Mouse (Mus musculus): Measurements from ENCODE around the gene Mtcl1. TPM values are rescaled to one million over a fixed set of nuclear protein-coding genes. Genes with fewer than 3 reads are reported as not detected.

The Mtcl1 gene
- polyA plus RNA-seq, 1 experiment from 2014 or later: 35.0 TPM

- WGBS: 1% methylated on average over 14 of the region's 14 CpGs
- Histone ChIP-seq H3K4me2 (replicated peaks) (peak overlapping the region; percentile 50), H3K4me3 (0 out of 2 replicates have a peak overlapping the region, but pooled peaks have one; percentile 3), H3K9me3 (no peaks in the 10 kb centered on the region), H3K4me1 (peaks cover 40% of the 10 kb centered on the region), H3K9ac (no peak overlapping the region), H3K36me3 (no peaks in the 10 kb centered on the region), H3K27me3 (replicated peaks) (peaks cover 12% of the 10 kb centered on the region; the same call in 1 of the 2 replicates), H3K27ac (peak overlapping the region; percentile 21)
- ATAC-seq (ENCODE audit: low FRiP score, low read depth): peak; percentile 84
These were observed 32.7 kb downstream of the Mtcl1 start for GRCm38 (mm10) chr17:66416841-66417313.

GRCm38 (mm10) chr17:66416436-66416835, 33.1 kb downstream of the Mtcl1 start:
- WGBS: 35% methylated on average over 7 of the region's 7 CpGs
- peaks cover 43% of the 10 kb centered on the region for H3K4me1 ChIP-seq
- peak overlapping the region; percentile 21; the same call in 1 of the 2 replicates for H3K27ac ChIP-seq
- H3K36me3 ChIP-seq: no peaks in the 10 kb centered on the region
- H3K4me3 ChIP-seq: no peak overlapping the region
- peaks cover 12% of the 10 kb centered on the region; the same call in 1 of the 2 replicates for H3K27me3 ChIP-seq (replicated peaks)
- no peaks in the 10 kb centered on the region for H3K9me3 ChIP-seq
- ATAC-seq (ENCODE audit: low FRiP score, low read depth): no peak
- H3K9ac ChIP-seq: no peak overlapping the region
- peak overlapping the region; percentile 50 for H3K4me2 ChIP-seq (replicated peaks)

GRCm38 (mm10) chr17:66414331-66414730, 35.2 kb downstream of the Mtcl1 start:
- Histone ChIP-seq H3K4me2 (replicated peaks) (no peak overlapping the region), H3K9ac (no peak overlapping the region), H3K27ac (no peak overlapping the region), H3K4me1 (peaks cover 50% of the 10 kb centered on the region), H3K36me3 (no peaks in the 10 kb centered on the region), H3K4me3 (no peak overlapping the region), H3K27me3 (replicated peaks) (peaks cover 12% of the 10 kb centered on the region; the same call in 1 of the 2 replicates), H3K9me3 (no peaks in the 10 kb centered on the region)
- no peak for ATAC-seq (ENCODE audit: low FRiP score, low read depth)
- 89% methylated on average over 1 of the region's 1 CpGs for WGBS

GRCm38 (mm10) chr17:66412155-66412970, 37.2 kb downstream of the Mtcl1 start:
- peak overlapping the region; percentile 22 for H3K27ac ChIP-seq
- peak overlapping the region; percentile 3 for H3K4me2 ChIP-seq (replicated peaks)
- peak; percentile 56; the same call in 1 of the 2 replicates for ATAC-seq (ENCODE audit: low FRiP score, low read depth)
- no peak overlapping the region for H3K4me3 ChIP-seq
- H3K9me3 ChIP-seq: no peaks in the 10 kb centered on the region
- H3K4me1 ChIP-seq: peaks cover 45% of the 10 kb centered on the region
- H3K27me3 ChIP-seq (replicated peaks): 0 out of 2 replicates have a peak, but pooled peaks cover 6% of the 10 kb centered on the region
- WGBS: 15% methylated on average over 12 of the region's 12 CpGs
- H3K9ac ChIP-seq: no peak overlapping the region
- no peaks in the 10 kb centered on the region for H3K36me3 ChIP-seq

DNA sequence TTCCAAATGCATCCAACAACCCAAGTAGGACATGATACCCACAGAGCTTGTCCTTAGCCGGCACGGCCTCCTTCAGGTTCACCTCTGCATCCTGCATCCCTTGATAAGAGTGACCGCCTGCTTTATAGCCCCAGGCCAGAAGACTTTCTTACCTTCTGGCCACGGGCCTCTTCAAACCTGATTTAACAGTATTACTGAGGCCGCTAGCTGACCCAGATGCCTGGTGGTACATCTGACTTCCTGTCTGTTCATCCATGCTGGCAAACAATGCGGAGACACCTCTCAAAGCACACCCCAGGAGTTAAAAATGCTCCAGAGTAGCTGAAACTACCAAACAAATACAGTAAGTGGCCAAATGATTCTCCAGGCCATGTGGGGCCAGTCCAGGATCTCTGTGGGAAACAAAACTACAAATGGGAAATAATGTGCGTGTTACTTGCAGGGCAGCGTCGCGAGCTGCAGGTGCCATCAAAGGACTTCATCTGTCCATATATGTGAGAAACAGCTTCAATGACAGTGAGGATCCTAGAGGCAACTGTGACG, 38.6 kb downstream of the Mtcl1 start:
- no peaks in the 10 kb centered on the region for H3K36me3 ChIP-seq
- no peak overlapping the region for H3K9ac ChIP-seq
- H3K4me3 ChIP-seq: no peak overlapping the region
- no peak overlapping the region for H3K4me2 ChIP-seq (replicated peaks)
- 0 out of 2 replicates have a peak, but pooled peaks cover 6% of the 10 kb centered on the region for H3K27me3 ChIP-seq (replicated peaks)
- no peak overlapping the region for H3K27ac ChIP-seq
- peaks cover 39% of the 10 kb centered on the region for H3K4me1 ChIP-seq
- WGBS: 90% methylated on average over 11 of the region's 11 CpGs
- H3K9me3 ChIP-seq: no peaks in the 10 kb centered on the region
- no peak for ATAC-seq (ENCODE audit: low FRiP score, low read depth)

GRCm38 (mm10) chr17:66409070-66409605, 40.4 kb downstream of the Mtcl1 start:
- WGBS: 80% methylated on average over 9 of the region's 9 CpGs
- no peak for ATAC-seq (ENCODE audit: low FRiP score, low read depth)

DNA sequence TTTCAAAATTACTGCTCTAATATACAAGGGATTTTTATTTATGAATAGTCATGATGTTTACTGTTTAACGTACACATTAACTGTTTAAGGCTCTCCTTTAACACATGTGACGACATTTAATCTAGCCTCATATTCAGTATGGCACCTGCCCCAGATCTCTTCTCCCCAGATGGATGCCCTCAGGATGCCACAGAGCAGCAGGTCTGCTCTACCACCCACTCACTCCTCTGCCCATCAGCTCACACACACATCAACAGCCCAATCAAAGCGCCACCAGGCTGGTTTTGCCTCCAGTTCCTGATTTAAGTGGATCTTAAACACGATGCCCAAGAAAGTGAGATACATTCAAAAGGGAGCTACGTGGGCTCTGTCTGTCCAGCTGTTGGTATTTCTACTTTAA, 41.1 kb downstream of the Mtcl1 start:
- no peak overlapping the region for H3K9ac ChIP-seq
- no peak overlapping the region for H3K4me3 ChIP-seq
- peaks cover 51% of the 10 kb centered on the region for H3K4me1 ChIP-seq
- no peaks in the 10 kb centered on the region for H3K9me3 ChIP-seq
- no peaks in the 10 kb centered on the region for H3K27me3 ChIP-seq (replicated peaks)
- H3K4me2 ChIP-seq (replicated peaks): no peak overlapping the region
- H3K36me3 ChIP-seq: no peaks in the 10 kb centered on the region
- ATAC-seq (ENCODE audit: low FRiP score, low read depth): no peak
- no peak overlapping the region for H3K27ac ChIP-seq
- whole genome bisulfite sequencing: 93% methylated on average over 5 of the region's 5 CpGs

More at GRCm38 (mm10) chr17:66409070-66409605, 40.4 kb downstream of the Mtcl1 start:
- Histone ChIP-seq H3K9me3 (no peaks in the 10 kb centered on the region), H3K4me3 (no peak overlapping the region), H3K36me3 (no peaks in the 10 kb centered on the region), H3K9ac (no peak overlapping the region), H3K27me3 (replicated peaks) (no peaks in the 10 kb centered on the region), H3K27ac (no peak overlapping the region), H3K4me1 (peaks cover 51% of the 10 kb centered on the region), H3K4me2 (replicated peaks) (no peak overlapping the region)

- ATAC-seq (ENCODE audit: low FRiP score, low read depth): no peak
- Histone ChIP-seq H3K4me1 (peaks cover 54% of the 10 kb centered on the region), H3K9ac (no peak overlapping the region), H3K4me2 (replicated peaks) (no peak overlapping the region), H3K27ac (no peak overlapping the region), H3K4me3 (no peak overlapping the region), H3K36me3 (no peaks in the 10 kb centered on the region), H3K27me3 (replicated peaks) (no peaks in the 10 kb centered on the region), H3K9me3 (no peaks in the 10 kb centered on the region)
- WGBS: 66% methylated on average over 8 of the region's 8 CpGs
These were observed 41.7 kb downstream of the Mtcl1 start for GRCm38 (mm10) chr17:66407833-66408232.

DNA sequence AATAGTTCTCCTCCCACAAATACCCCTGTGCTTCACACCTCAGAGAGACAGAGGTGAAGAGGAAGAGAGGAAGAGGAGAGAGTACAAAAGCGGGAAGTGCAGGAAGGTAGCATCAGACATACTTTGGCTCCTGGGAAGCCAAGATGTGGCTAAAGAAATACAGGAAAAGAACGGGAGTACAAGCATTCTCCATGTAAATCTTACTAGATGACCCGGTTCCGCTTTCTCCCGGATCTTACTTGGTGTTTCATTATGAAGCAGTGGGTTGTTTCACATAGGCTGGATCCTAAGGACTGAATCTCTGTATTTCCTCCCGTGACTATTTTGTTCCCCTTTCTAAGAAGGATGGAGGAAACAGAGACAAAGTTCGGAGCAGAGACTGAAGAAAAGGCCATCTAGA, 43.9 kb downstream of the Mtcl1 start:
- Histone ChIP-seq H3K36me3 (no peaks in the 10 kb centered on the region), H3K4me3 (peak overlapping the region; percentile 9; the same call in 1 of the 2 replicates), H3K27ac (no peak overlapping the region), H3K27me3 (replicated peaks) (no peaks in the 10 kb centered on the region), H3K4me1 (peaks cover 49% of the 10 kb centered on the region), H3K9me3 (no peaks in the 10 kb centered on the region), H3K4me2 (replicated peaks) (peak overlapping the region; percentile 40), H3K9ac (no peak overlapping the region)
- WGBS: 28% methylated on average over 7 of the region's 7 CpGs
- ATAC-seq (ENCODE audit: low FRiP score, low read depth): no peak

- peak; percentile 66; the same call in 1 of the 2 replicates for ATAC-seq (ENCODE audit: low FRiP score, low read depth)
- WGBS: 18% methylated on average over 10 of the region's 10 CpGs
These were observed 44.5 kb downstream of the Mtcl1 start for GRCm38 (mm10) chr17:66404883-66405590.

DNA sequence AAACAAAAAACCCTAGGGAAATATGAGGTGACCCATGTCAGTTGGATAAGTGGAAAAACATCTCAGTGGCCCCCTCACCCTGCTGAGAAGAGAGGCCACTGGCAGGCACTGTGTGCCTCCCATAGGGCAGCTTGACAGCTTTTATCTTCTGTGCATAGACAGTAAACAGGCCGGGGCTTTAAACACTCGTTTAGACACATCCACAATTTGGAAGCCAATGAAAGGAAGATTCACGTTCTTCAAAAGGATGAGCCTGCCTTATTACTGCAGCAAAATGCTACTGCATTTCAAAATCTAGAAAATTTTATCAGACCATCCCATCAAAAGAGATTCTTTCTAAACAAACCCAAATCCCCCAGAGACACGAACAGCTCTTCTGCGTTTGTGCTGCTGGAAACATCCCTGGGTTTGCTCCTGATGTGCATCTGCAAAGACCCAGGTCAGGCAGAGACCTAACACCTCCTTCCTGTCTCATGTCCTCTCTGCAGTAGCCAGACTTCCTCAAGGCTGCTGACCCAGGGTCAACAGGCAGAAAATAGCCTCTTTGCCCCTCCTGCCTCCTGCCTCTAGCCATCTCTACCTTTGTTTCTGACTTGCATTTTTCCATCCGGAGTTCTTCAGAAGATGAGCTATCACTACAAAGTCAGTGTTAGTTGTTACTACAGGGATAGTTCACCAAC, 46.6 kb downstream of the Mtcl1 start:
- peaks cover 43% of the 10 kb centered on the region for H3K4me1 ChIP-seq
- no peaks in the 10 kb centered on the region for H3K9me3 ChIP-seq
- H3K4me3 ChIP-seq: no peak overlapping the region
- no peak overlapping the region for H3K4me2 ChIP-seq (replicated peaks)
- WGBS: 6% methylated on average over 6 of the region's 6 CpGs
- no peaks in the 10 kb centered on the region for H3K36me3 ChIP-seq
- H3K27ac ChIP-seq: no peak overlapping the region
- H3K9ac ChIP-seq: no peak overlapping the region
- no peak for ATAC-seq (ENCODE audit: low FRiP score, low read depth)
- no peaks in the 10 kb centered on the region for H3K27me3 ChIP-seq (replicated peaks)

More at GRCm38 (mm10) chr17:66404883-66405590, 44.5 kb downstream of the Mtcl1 start:
- Histone ChIP-seq H3K4me3 (peak overlapping the region; percentile 9; the same call in 1 of the 2 replicates), H3K36me3 (no peaks in the 10 kb centered on the region), H3K9me3 (no peaks in the 10 kb centered on the region), H3K27me3 (replicated peaks) (no peaks in the 10 kb centered on the region), H3K4me1 (peaks cover 49% of the 10 kb centered on the region), H3K4me2 (replicated peaks) (peak overlapping the region; percentile 40), H3K9ac (no peak overlapping the region), H3K27ac (no peak overlapping the region)

All from neural tube, embryonic 12.5 days (tissue).